Mouse (Mus musculus) stomach, embryonic 15.5 days (tissue): ENCODE measurements at regions not wholly inside any gene's neighbourhood (a gene's known extent, or its start where the extent isn't known, plus 50 kb on each side); places are given as distances from the start of the nearest gene placed in this dataset.

Experiments
- ATAC-seq: fragments of 200-750 bp; cut with Nextera tagmentation; 2 replicates; pipeline ENCODE4 v1.8.0; 2017; ENCODE audit warnings: low read depth, moderate number of reproducible peaks, moderate TSS enrichment; ENCODE audit not compliant: insufficient read depth, low FRiP score
- H3K27ac ChIP-seq: fragments of 300-500 bp; sonication (generic); 2 replicates; pipeline ENCODE4 v1.5.1; 2015; ENCODE audit warnings: mild to moderate bottlenecking, inconsistent platforms
- H3K27me3 ChIP-seq: fragments of 300-500 bp; sonication (generic); replicated peaks from 2 replicates; pipeline ENCODE4 v1.6.1; 2015; ENCODE audit warnings: inconsistent platforms
- H3K36me3 ChIP-seq: fragments of 300-500 bp; sonication (generic); 2 replicates; pipeline ENCODE4 v1.6.1; 2015; ENCODE audit warnings: inconsistent platforms
- H3K4me1 ChIP-seq: fragments of 300-500 bp; sonication (generic); 2 replicates; pipeline ENCODE4 v1.6.1; 2015; ENCODE audit warnings: inconsistent platforms
- H3K4me2 ChIP-seq: fragments of 300-500 bp; sonication (generic); 2 replicates; pipeline ENCODE4 v1.6.1; 2015; ENCODE audit warnings: mild to moderate bottlenecking, inconsistent platforms
- H3K4me3 ChIP-seq: fragments of 300-500 bp; sonication (generic); replicated peaks from 2 replicates; pipeline ENCODE4 v1.5.1; 2015; ENCODE audit warnings: inconsistent platforms
- H3K9ac ChIP-seq: fragments of 300-500 bp; sonication (generic); 2 replicates; pipeline ENCODE4 v1.6.1; 2015; ENCODE audit warnings: inconsistent platforms
- H3K9me3 ChIP-seq: fragments of 300-500 bp; sonication (generic); 2 replicates; pipeline ENCODE4 v1.6.1; 2016; ENCODE audit warnings: inconsistent platforms
- WGBS: fragments of 180-500 bp; shearing (Covaris S2); methylation state at CpG from one replicate; pipeline ENCODE4 v1.1.7; 2015; 5-methylcytosine and 5-hydroxymethylcytosine counted together

DNA sequence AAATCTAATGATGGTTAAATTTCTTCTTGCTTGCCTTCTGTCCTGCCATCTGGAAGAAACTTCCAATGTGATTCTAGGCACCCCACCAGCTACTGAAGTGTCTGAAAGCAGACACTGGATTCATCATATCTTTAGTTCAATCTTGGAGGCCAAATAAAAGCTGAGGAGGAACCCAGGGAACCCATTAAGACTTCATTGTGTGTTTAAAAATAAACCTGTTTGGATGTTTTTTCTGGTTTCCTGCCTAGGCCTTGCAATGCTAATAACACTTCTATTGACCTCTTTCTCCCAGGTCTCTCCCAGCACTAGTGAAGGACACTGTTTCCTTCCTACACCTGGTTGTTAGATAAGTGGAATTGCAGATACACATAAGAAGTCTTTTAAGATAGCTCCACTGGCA lies 545.6 kb downstream of the Col12a1 start:
- Histone ChIP-seq H3K9ac (no peak overlapping the region), H3K4me3 (no peak overlapping the region), H3K4me2 (no peak overlapping the region), H3K27me3 (no peaks in the 10 kb centered on the region), H3K36me3 (no peaks in the 10 kb centered on the region), H3K27ac (no peak overlapping the region), H3K4me1 (no peaks in the 10 kb centered on the region), H3K9me3 (no peaks in the 10 kb centered on the region)
- no peak for ATAC-seq

DNA sequence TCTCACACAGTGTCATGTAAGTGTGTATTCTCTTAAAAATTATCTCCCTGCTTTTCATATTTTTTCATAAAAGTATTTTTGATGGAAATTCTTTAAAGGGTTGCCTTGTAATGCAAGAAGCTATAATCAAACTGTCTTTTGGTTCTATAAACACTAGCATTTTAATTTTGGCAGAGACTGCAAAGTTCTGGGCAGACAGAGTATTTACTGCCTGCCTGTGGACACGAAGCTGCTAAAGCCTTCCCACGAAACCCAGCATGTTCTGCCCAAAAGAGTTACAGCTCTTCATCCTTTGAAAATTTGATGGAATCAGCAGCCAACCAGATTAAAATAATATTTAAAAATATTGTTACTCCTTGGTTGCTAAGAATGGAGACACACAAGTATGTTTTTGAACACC lies 538.7 kb downstream of the Col12a1 start:
- ATAC-seq, result no peak
- Histone ChIP-seq H3K9me3 (no peaks in the 10 kb centered on the region), H3K27ac (no peak overlapping the region), H3K36me3 (no peaks in the 10 kb centered on the region), H3K9ac (no peak overlapping the region), H3K4me1 (no peaks in the 10 kb centered on the region), H3K4me2 (no peak overlapping the region), H3K4me3 (no peak overlapping the region), H3K27me3 (no peaks in the 10 kb centered on the region)
- WGBS, result 40% methylated on average over 2 of the region's 2 CpGs

DNA sequence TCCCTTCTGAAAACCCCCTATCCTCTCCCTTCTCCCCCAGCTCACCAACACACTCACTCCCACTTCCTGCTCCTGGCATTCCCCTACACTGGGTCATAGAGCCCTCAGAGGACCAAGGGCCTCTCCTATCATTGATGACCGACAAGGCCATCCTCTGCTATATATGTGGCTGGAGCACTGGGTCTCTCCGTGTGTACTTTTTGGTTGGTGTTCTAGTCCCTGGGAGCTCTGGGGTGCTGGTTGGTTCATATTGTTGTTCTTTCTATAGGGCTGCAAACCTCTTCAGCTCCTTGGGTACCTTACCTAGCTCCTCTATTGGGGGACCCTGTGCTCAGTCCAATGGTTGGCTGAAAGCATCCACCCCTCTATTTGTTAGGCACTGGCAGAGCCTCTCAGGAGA lies 523.2 kb downstream of the Col12a1 start:
- ATAC-seq, result no peak
- Histone ChIP-seq H3K9ac (no peak overlapping the region), H3K9me3 (no peaks in the 10 kb centered on the region)

DNA sequence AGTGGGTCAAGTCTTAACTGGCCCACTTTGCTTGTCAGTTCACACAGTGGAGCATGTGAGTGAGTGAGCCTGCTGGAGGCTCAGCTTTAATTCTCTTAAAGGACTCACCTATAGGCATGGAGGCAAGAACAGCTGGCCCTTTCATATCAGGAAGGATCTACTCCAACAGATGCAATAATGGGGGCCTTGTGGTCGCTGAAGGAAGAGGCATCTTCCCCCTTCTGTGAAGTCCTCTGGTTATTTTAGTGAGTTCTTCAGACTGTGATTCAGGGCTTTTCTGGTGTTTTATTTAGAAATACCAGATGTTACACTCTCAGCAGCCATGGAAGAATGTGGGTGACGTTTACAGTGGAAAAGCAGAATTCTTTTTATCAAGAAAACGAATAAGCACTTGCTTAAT lies 516.9 kb downstream of the Col12a1 start:
- ATAC-seq, result no peak
- no peaks in the 10 kb centered on the region for H3K27me3 ChIP-seq
- H3K36me3 ChIP-seq, result no peaks in the 10 kb centered on the region
- no peak overlapping the region for H3K9ac ChIP-seq
- H3K27ac ChIP-seq, result no peak overlapping the region
- H3K9me3 ChIP-seq, result no peaks in the 10 kb centered on the region
- H3K4me1 ChIP-seq, result no peaks in the 10 kb centered on the region
- no peak overlapping the region for H3K4me2 ChIP-seq
- H3K4me3 ChIP-seq, result no peak overlapping the region
- WGBS, result 46% methylated on average over 3 of the region's 3 CpGs

More for the DNA sequence above, 523.2 kb downstream of the Col12a1 start:
- no peaks in the 10 kb centered on the region for H3K4me1 ChIP-seq
- no peaks in the 10 kb centered on the region for H3K27me3 ChIP-seq
- no peak overlapping the region for H3K4me3 ChIP-seq
- H3K36me3 ChIP-seq, result no peaks in the 10 kb centered on the region
- 85% methylated on average over 2 of the region's 2 CpGs for WGBS
- no peak overlapping the region for H3K4me2 ChIP-seq
- no peak overlapping the region for H3K27ac ChIP-seq

DNA sequence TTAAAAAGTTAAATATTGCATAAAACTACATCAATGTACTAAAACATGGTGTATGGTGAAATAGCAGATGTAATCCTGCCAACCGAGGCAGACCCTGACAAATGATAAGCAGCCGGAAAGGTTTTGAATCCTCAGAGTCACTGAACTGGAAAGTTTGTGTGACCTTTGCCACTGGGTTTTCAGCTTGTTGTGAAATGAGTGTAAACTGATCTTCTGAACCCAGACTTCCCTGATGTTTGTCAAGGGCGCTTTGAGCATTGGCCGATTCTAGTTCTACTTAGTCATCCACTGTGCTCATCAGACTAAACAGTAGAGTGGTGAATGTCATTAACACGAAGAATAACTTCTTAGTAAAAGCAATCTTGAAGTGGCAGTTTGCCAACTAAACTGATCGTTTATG lies 505.3 kb downstream of the Col12a1 start:
- 32% methylated on average over 6 of the region's 6 CpGs for WGBS
- ATAC-seq, result peak; percentile 53; the same call in 1 of the 2 replicates

DNA sequence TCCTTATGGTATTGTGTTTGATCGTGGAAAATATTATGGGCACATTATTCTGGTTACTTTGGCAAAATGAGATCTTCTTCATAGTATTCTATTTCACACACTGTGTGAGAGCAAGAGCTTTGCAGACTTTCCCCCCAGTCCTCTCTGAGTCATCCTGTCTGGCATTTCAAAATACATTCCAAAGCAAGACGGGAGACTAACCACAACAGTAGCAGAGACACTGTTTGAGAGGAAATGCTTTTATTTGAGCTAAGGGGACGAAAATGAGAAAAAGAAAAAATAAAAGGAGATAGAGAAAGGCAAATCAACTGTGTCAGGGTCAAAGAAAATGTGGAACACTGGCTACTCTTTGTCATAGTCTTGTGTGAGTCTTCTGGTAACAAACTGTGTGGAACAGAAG lies 502.6 kb downstream of the Col12a1 start:
- WGBS, result 36% methylated on average over 3 of the region's 3 CpGs
- Histone ChIP-seq H3K9ac (no peak overlapping the region), H3K27me3 (no peaks in the 10 kb centered on the region), H3K36me3 (no peaks in the 10 kb centered on the region), H3K4me3 (no peak overlapping the region), H3K4me2 (no peak overlapping the region), H3K9me3 (no peaks in the 10 kb centered on the region), H3K4me1 (no peaks in the 10 kb centered on the region), H3K27ac (no peak overlapping the region)
- ATAC-seq, result no peak

More for the DNA sequence above, 505.3 kb downstream of the Col12a1 start:
- Histone ChIP-seq H3K4me1 (no peaks in the 10 kb centered on the region), H3K9ac (no peak overlapping the region), H3K27ac (no peak overlapping the region), H3K27me3 (no peaks in the 10 kb centered on the region), H3K9me3 (no peaks in the 10 kb centered on the region), H3K36me3 (no peaks in the 10 kb centered on the region), H3K4me2 (no peak overlapping the region), H3K4me3 (no peak overlapping the region)

DNA sequence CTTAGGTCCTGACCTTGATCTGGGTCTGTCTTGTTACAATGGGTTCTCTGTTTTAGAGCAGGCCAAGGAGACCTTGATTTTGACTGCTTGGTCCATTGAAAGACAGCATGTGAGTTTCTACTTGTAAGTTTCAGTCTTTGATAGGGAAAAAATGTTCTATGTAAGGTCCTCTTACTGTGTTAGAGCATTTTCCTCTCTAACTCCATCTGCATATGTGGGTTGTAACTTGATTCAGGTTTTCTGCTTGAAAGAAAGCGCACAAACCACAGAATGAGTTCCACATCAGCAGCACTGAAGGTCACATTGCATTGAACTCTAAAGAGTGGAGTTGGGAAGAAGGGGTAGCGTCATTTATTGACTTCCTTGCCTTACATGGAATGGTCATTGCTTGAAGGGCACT lies 502.2 kb downstream of the Col12a1 start:
- no peak for ATAC-seq
- H3K4me1 ChIP-seq, result no peaks in the 10 kb centered on the region
- no peaks in the 10 kb centered on the region for H3K9me3 ChIP-seq
- no peak overlapping the region for H3K27ac ChIP-seq
- WGBS, result 88% methylated on average over 2 of the region's 2 CpGs
- no peak overlapping the region for H3K9ac ChIP-seq
- H3K4me2 ChIP-seq, result no peak overlapping the region
- no peak overlapping the region for H3K4me3 ChIP-seq
- no peaks in the 10 kb centered on the region for H3K27me3 ChIP-seq
- H3K36me3 ChIP-seq, result no peaks in the 10 kb centered on the region

DNA sequence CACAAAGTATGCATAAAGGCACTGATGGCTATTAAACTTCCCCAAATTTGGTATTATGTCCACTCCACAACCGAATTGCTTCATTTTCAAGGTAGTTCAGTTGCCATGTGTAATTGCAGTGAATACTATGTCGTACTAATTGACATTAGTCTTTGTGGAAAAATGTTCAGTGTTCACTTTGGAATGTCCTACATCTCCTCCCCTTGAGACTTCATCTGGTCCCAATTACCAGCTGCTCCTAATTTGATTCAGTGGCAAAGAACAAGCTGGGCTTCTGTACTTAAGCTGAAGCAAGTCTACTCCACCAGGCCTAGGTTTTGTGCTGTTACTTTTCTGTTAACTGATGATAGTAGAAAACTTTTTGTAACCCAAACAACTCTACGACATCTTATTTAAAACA lies 485.6 kb downstream of the Col12a1 start:
- Histone ChIP-seq H3K9ac (no peak overlapping the region), H3K4me3 (no peak overlapping the region), H3K27ac (no peak overlapping the region), H3K4me1 (no peaks in the 10 kb centered on the region), H3K27me3 (no peaks in the 10 kb centered on the region), H3K9me3 (no peaks in the 10 kb centered on the region), H3K36me3 (no peaks in the 10 kb centered on the region), H3K4me2 (no peak overlapping the region)
- 67% methylated on average over 3 of the region's 3 CpGs for whole genome bisulfite sequencing
- no peak for ATAC-seq

DNA sequence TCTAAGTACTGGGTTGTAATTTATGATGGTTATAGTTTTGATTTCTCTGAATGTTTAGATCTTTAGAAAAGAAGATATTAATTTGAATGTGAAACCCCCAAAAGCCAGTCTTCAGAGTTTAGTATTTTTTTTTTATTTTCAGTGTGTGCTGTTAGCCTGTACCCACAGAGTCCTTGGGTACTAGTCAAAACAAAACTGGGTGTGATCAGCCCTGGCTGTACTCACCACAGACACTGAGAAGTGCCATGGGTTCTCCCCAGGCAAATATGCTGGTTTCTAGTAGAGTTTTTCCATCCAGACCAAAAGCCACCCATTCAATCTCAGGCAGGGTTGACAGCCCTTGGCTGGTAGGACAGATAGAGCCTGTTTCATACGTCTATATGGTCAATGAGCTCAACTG lies 484.9 kb downstream of the Col12a1 start:
- no peak overlapping the region for H3K4me2 ChIP-seq
- ATAC-seq, result no peak
- 73% methylated on average over 1 of the region's 1 CpGs for WGBS
- no peak overlapping the region for H3K27ac ChIP-seq
- no peaks in the 10 kb centered on the region for H3K36me3 ChIP-seq
- H3K4me1 ChIP-seq, result no peaks in the 10 kb centered on the region
- no peak overlapping the region for H3K9ac ChIP-seq
- no peaks in the 10 kb centered on the region for H3K9me3 ChIP-seq
- H3K4me3 ChIP-seq, result no peak overlapping the region
- H3K27me3 ChIP-seq, result no peaks in the 10 kb centered on the region

DNA sequence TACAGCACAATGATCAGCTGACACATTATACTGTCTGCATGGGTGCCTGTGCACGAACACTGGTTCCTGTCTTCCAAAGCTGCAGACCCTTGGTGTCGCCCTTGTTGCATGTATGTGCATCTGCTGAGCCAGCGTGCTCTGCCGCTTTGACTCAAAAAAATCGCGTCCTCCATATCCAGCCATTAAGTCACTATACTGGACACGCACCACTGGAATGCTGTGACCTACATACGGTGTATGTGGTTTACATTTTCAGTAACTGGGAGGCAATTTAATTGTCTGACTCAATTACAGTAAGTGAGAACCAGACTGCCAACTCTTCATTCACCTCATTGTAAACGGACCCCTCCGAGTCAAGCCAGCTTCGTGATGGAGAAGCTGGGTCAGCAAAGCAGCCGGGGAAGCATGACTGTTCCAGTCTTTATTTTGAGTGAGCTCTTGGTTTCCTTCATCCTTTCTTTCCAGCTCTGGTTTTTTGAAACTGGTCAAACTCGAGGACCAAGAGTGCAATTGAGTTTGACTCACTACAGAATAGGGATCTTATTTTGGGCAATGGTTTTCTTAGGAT lies 448.9 kb downstream of the Col12a1 start:
- Histone ChIP-seq H3K9me3 (no peaks in the 10 kb centered on the region), H3K27me3 (no peaks in the 10 kb centered on the region), H3K36me3 (no peaks in the 10 kb centered on the region), H3K27ac (no peak overlapping the region), H3K4me2 (no peak overlapping the region), H3K9ac (no peak overlapping the region), H3K4me3 (no peak overlapping the region), H3K4me1 (no peaks in the 10 kb centered on the region)
- WGBS, result 86% methylated on average over 13 of the region's 13 CpGs
- no peak for ATAC-seq

DNA sequence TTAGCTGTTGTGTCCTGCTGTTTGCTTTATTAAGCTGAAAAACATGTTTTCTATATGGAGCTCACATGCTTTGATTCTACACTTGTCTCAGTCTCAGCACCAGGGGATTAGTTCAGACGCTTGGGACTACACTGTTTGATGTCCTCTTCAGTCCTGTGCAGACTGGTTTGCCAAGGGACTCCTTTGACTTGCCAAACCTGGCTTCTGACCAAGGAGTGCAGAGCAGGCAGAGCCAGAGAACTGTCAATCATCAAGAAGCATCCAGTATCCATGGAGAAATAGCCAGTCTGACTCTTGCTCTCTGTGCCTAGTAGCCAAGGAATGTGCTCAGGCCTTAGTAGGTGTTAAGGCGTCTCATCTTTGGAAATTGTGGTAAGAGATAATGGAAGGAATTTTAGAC lies 448.4 kb downstream of the Col12a1 start:
- Histone ChIP-seq H3K36me3 (no peaks in the 10 kb centered on the region), H3K4me1 (no peaks in the 10 kb centered on the region), H3K4me3 (no peak overlapping the region), H3K9ac (no peak overlapping the region), H3K4me2 (no peak overlapping the region), H3K27me3 (no peaks in the 10 kb centered on the region), H3K9me3 (no peaks in the 10 kb centered on the region), H3K27ac (no peak overlapping the region)
- ATAC-seq, result no peak
- WGBS, result 68% methylated on average over 2 of the region's 2 CpGs

DNA sequence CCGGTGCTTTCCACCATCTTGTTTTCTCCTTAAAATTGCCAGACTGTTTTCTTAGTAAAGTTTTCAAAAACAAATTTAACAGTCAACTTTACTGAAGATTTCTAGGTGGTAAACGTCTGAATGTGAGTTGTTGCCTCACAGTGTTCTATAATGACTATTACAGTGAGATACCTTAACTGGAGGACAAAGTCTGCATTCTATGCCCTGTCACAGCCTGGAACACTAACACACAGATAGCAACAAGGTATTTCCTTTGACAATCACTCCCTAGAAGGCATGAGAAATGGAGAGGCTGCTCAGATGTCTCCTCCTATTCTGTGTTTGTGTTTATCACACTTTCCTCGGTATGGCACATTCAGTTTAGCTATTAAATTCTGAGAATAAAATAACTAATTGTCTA lies 430.8 kb downstream of the Col12a1 start:
- Histone ChIP-seq H3K27ac (no peak overlapping the region), H3K4me3 (no peak overlapping the region), H3K9me3 (no peaks in the 10 kb centered on the region), H3K36me3 (no peaks in the 10 kb centered on the region), H3K27me3 (no peaks in the 10 kb centered on the region), H3K4me1 (no peaks in the 10 kb centered on the region), H3K9ac (no peak overlapping the region), H3K4me2 (no peak overlapping the region)
- 87% methylated on average over 3 of the region's 3 CpGs for WGBS
- no peak for ATAC-seq

DNA sequence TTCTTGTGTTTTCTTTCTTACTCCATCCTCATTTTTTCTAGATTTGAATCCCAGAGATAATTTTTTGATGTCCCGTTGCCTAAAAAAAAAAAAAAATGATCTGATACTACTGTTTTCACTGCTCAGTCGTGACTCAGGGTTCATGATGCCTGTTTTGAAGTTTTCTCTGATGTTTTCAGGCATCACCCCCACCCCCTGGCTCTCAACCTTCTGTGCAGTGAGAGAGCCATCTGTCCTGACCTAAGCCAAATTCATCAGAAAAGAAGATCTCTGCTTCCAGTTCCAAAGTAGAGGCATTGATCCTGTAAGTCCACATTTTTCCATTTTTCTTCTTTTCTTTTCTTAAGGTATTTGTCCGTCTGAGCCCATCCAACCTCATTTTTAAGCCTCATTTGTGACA lies 423.3 kb downstream of the Col12a1 start:
- no peak overlapping the region for H3K4me3 ChIP-seq
- no peaks in the 10 kb centered on the region for H3K4me1 ChIP-seq
- WGBS, result 79% methylated on average over 3 of the region's 3 CpGs
- no peak for ATAC-seq
- H3K9me3 ChIP-seq, result no peaks in the 10 kb centered on the region
- no peaks in the 10 kb centered on the region for H3K36me3 ChIP-seq
- H3K9ac ChIP-seq, result no peak overlapping the region
- no peak overlapping the region for H3K27ac ChIP-seq
- H3K27me3 ChIP-seq, result no peaks in the 10 kb centered on the region
- H3K4me2 ChIP-seq, result no peak overlapping the region
